Comparison of ENCODE assay signal across 24 mouse cellular contexts in genomic region chr2:44399191-44399926, GRCm38 (mm10).
DNase-seq lines count a peak whose midpoint lies in the region; ATAC-seq and TF ChIP-seq lines count a peak whose summit lies in the region.
"Had no signal": no experiment of that assay in that cellular context is flagged by ENCODE, and none has a peak within 500 bp of the region (broad histone marks: within the 10 kb centered on the region; RNA-seq: fewer than 3 reads in every experiment).

No protein-coding gene starts in this region.

- no peak overlapping the region for H3K27ac ChIP-seq in hindbrain, postnatal 0 days
- H3K27ac ChIP-seq in hindbrain, embryonic 10.5 days, result no peak overlapping the region
- H3K27ac ChIP-seq in liver, embryonic 11.5 days (ENCODE audit: low read depth, low read length), result no peak overlapping the region
- H3K27ac ChIP-seq: embryonic facial prominence, embryonic 10.5 days; heart, embryonic 13.5 days; hindbrain, embryonic 14.5 days; intestine, embryonic 15.5 days; layer of hippocampus, adult 2 months; limb, embryonic 12.5 days; liver, embryonic 12.5 days; midbrain, embryonic 15.5 days had no signal

- no peaks in the 10 kb centered on the region for H3K4me1 ChIP-seq in hindbrain, postnatal 0 days (ENCODE audit: insufficient read depth, low read length)
- peaks cover 29% of the 10 kb centered on the region for H3K4me1 ChIP-seq in hindbrain, embryonic 10.5 days (replicated peaks)
- no peaks in the 10 kb centered on the region for H3K4me1 ChIP-seq in liver, embryonic 11.5 days (replicated peaks; ENCODE audit: control insufficient read depth, insufficient read depth, low read length)
- H3K4me1 ChIP-seq: heart, embryonic 13.5 days; intestine, embryonic 15.5 days; liver, embryonic 12.5 days had no signal

- intact Hi-C loops in heart, postnatal 36 days (cut with DNase I), result no loop called here

- no peak for TF ChIP-seq CTCF in hindbrain, postnatal 0 days (IDR thresholded peaks at IDR 0.05; ENCODE audit: low read depth)
- no peak for TF ChIP-seq CTCF in brain, embryonic 14.5 days (IDR thresholded peaks at IDR 0.05; ENCODE audit: borderline replicate concordance, extremely low read depth, insufficient read depth, insufficient read length)

- H3K4me3 ChIP-seq in hindbrain, postnatal 0 days (ENCODE audit: low read length), result no peak overlapping the region
- no peak overlapping the region for H3K4me3 ChIP-seq in hindbrain, embryonic 10.5 days
- H3K4me3 ChIP-seq in liver, embryonic 11.5 days (ENCODE audit: low read depth, low read length), result no peak overlapping the region
- H3K4me3 ChIP-seq: embryonic facial prominence, embryonic 10.5 days; heart, embryonic 13.5 days; intestine, embryonic 15.5 days; layer of hippocampus, adult 2 months; limb, embryonic 12.5 days; liver, embryonic 12.5 days; midbrain, embryonic 15.5 days had no signal

- TF ChIP-seq POLR2A in brain, embryonic 14.5 days (IDR thresholded peaks at IDR 0.05; ENCODE audit: borderline replicate concordance, extremely low read depth, insufficient read depth, insufficient read length, poor library complexity, severe bottlenecking), result no peak

- DNase-seq in hindbrain, postnatal 0 days (ENCODE audit: low spot score), result peak; percentile 43
- DNase-seq in hindbrain, embryonic 10.5 days (ENCODE audit: low spot score), result no peak
- peak; percentile 73 for DNase-seq in brain, embryonic 14.5 days (ENCODE audit: low read depth)
- DNase-seq in cerebellum, adult 11 months, result peak; percentile 12
- peak; percentile 52 for DNase-seq in cerebellum, adult 9-11 months
- DNase-seq in heart, postnatal 36 days, result no peak
- DNase-seq in liver, embryonic 11.5 days (ENCODE audit: low spot score), result no peak
- DNase-seq: adrenal gland, postnatal 14 days; gastrocnemius, postnatal 25 days; heart, adult 18-20 months; heart, postnatal 14 days; kidney, adult 9 months; kidney, postnatal 25 days; lung, adult 18-20 months; lung, postnatal 4 days had no signal

- no peaks in the 10 kb centered on the region for H3K9me3 ChIP-seq in hindbrain, postnatal 0 days (ENCODE audit: low read length)
- no peaks in the 10 kb centered on the region for H3K9me3 ChIP-seq in hindbrain, embryonic 10.5 days
- H3K9me3 ChIP-seq in liver, embryonic 11.5 days (ENCODE audit: control insufficient read depth, low read length), result no peaks in the 10 kb centered on the region
- H3K9me3 ChIP-seq: embryonic facial prominence, embryonic 10.5 days; heart, embryonic 13.5 days; intestine, embryonic 15.5 days; limb, embryonic 12.5 days; liver, embryonic 12.5 days; midbrain, embryonic 15.5 days had no signal

- ATAC-seq in hindbrain, postnatal 0 days, result no peak
- no peak for ATAC-seq in liver, embryonic 11.5 days (replicated peaks; ENCODE audit: low FRiP score)
- ATAC-seq in CD4-positive, CD25-positive, alpha-beta regulatory T cell, adult 4 months, result no peak
- ATAC-seq: intestine, embryonic 15.5 days; liver, embryonic 12.5 days; midbrain, embryonic 15.5 days had no signal

- H3K36me3 ChIP-seq in hindbrain, postnatal 0 days (ENCODE audit: insufficient read depth, low read length), result no peaks in the 10 kb centered on the region
- H3K36me3 ChIP-seq in hindbrain, embryonic 10.5 days, result no peaks in the 10 kb centered on the region
- no peaks in the 10 kb centered on the region for H3K36me3 ChIP-seq in liver, embryonic 11.5 days (ENCODE audit: control insufficient read depth, insufficient read depth, low read length)
- H3K36me3 ChIP-seq: embryonic facial prominence, embryonic 10.5 days; heart, embryonic 13.5 days; intestine, embryonic 15.5 days; limb, embryonic 12.5 days; liver, embryonic 12.5 days; midbrain, embryonic 15.5 days had no signal

- H3K4me2 ChIP-seq in hindbrain, postnatal 0 days (ENCODE audit: low read depth, low read length), result no peak overlapping the region
- H3K4me2 ChIP-seq in liver, embryonic 11.5 days, result no peak overlapping the region
- H3K4me2 ChIP-seq: heart, embryonic 13.5 days; hindbrain, embryonic 14.5 days; intestine, embryonic 15.5 days; limb, embryonic 12.5 days; liver, embryonic 12.5 days; midbrain, embryonic 15.5 days had no signal

- H3K27me3 ChIP-seq in hindbrain, postnatal 0 days (ENCODE audit: insufficient read depth, low read length), result no peaks in the 10 kb centered on the region
- no peaks in the 10 kb centered on the region for H3K27me3 ChIP-seq in hindbrain, embryonic 10.5 days (ENCODE audit: insufficient read depth, poor library complexity, severe bottlenecking)
- no peaks in the 10 kb centered on the region for H3K27me3 ChIP-seq in liver, embryonic 11.5 days (replicated peaks; ENCODE audit: control insufficient read depth, insufficient read depth, low read length)
- H3K27me3 ChIP-seq: heart, embryonic 13.5 days; intestine, embryonic 15.5 days; limb, embryonic 12.5 days; liver, embryonic 12.5 days; midbrain, embryonic 15.5 days had no signal

- no peak overlapping the region for H3K9ac ChIP-seq in hindbrain, postnatal 0 days (replicated peaks; ENCODE audit: low read length)
- no peak overlapping the region for H3K9ac ChIP-seq in liver, embryonic 11.5 days (ENCODE audit: low read depth, low read length)
- H3K9ac ChIP-seq: heart, embryonic 13.5 days; hindbrain, embryonic 14.5 days; intestine, embryonic 15.5 days; limb, embryonic 12.5 days; liver, embryonic 12.5 days; midbrain, embryonic 15.5 days had no signal

Comparison
In these comparisons a context has a peak if more than half of its experiments do, and no peak if none do; other contexts are left out.
1. DNase-seq: peak in hindbrain, postnatal 0 days (single experiment), brain, embryonic 14.5 days (single experiment), cerebellum, adult 11 months (single experiment) and cerebellum, adult 9-11 months (single experiment); none in hindbrain, embryonic 10.5 days (single experiment), heart, postnatal 36 days (0 of 2) and liver, embryonic 11.5 days (single experiment).